9 mouse cellular contexts compared by ENCODE assay signal in genomic region chr15:80572291-80572690, GRCm38 (mm10). TPM values are rescaled to one million over a fixed set of nuclear protein-coding genes. Genes with fewer than 3 reads are reported as not detected.
DNase-seq lines count a peak whose midpoint lies in the region; ATAC-seq and TF ChIP-seq lines count a peak whose summit lies in the region.
"Had no signal": no experiment of that assay in that cellular context is flagged by ENCODE, and none has a peak within 500 bp of the region (broad histone marks: within the 10 kb centered on the region; RNA-seq: fewer than 3 reads in every experiment).

Gene Grap2 (plus strand): TSS chr15:80572594.

- TF ChIP-seq CTCF in E14TG2a.4 (conservative IDR thresholded peaks at IDR 0.05; ENCODE audit: low read length): no peak
- TF ChIP-seq CTCF in lung, adult 2 months (IDR thresholded peaks at IDR 0.05; ENCODE audit: insufficient read depth, low read length): no peak

- no peaks in the 10 kb centered on the region for H3K36me3 ChIP-seq in E14TG2a.4 (ENCODE audit: insufficient read depth, low read length)
- H3K36me3 ChIP-seq in midbrain, embryonic 10.5 days: no peaks in the 10 kb centered on the region

- peaks cover 29% of the 10 kb centered on the region for H3K4me1 ChIP-seq in E14TG2a.4 (replicated peaks; ENCODE audit: low read depth, low read length)
- no peaks in the 10 kb centered on the region for H3K4me1 ChIP-seq in lung, adult 2 months (ENCODE audit: control insufficient read depth, insufficient read depth, low read length)
- peaks cover 11% of the 10 kb centered on the region for H3K4me1 ChIP-seq in midbrain, embryonic 10.5 days

- peak within 1 kb of the TSS; percentile 29; the same call in 1 of the 2 replicates for H3K4me3 ChIP-seq in E14TG2a.4 (replicated peaks; ENCODE audit: low read length)
- H3K4me3 ChIP-seq in lung, adult 2 months (replicated peaks; ENCODE audit: extremely low read depth, low read depth, low read length): peak within 1 kb of the TSS; percentile 39
- no peak within 1 kb of the TSS for H3K4me3 ChIP-seq in midbrain, embryonic 10.5 days

- no peaks in the 10 kb centered on the region for H3K9me3 ChIP-seq in E14TG2a.4 (ENCODE audit: low read length)
- no peaks in the 10 kb centered on the region for H3K9me3 ChIP-seq in midbrain, embryonic 10.5 days (replicated peaks)

- H3K27me3 ChIP-seq in E14TG2a.4 (ENCODE audit: insufficient read depth, low read length): peaks cover 47% of the 10 kb centered on the region
- peaks cover 22% of the 10 kb centered on the region for H3K27me3 ChIP-seq in midbrain, embryonic 10.5 days (ENCODE audit: low read depth, poor library complexity, severe bottlenecking)

- no peak for ATAC-seq in erythroblast, adult 5-6 weeks (replicated peaks; ENCODE audit: low FRiP score, poor library complexity, severe bottlenecking)

- no peak within 1 kb of the TSS for H3K27ac ChIP-seq in midbrain, embryonic 10.5 days (replicated peaks)

- WGBS in lung, adult 2 months: 48% methylated on average over 12 of the region's 12 CpGs
- WGBS in midbrain, embryonic 10.5 days: 57% methylated on average over 12 of the region's 12 CpGs

- 0 out of 2 replicates have a peak, but pooled peaks have one; percentile 21 for TF ChIP-seq POLR2A in lung, adult 2 months (IDR thresholded peaks at IDR 0.05; ENCODE audit: borderline replicate concordance, extremely low read depth, low read depth, low read length)

- DNase-seq in lung, adult 2 months: no peak
- DNase-seq in spleen, postnatal 14 days (ENCODE audit: low spot score in 2 of 2): peak; percentile 38 to 50
- DNase-seq in layer of hippocampus, adult 9-11 months: no peak
- DNase-seq in midbrain, embryonic 10.5 days (ENCODE audit: low spot score): no peak
- DNase-seq in right cerebral cortex, postnatal 4 days: no peak
- DNase-seq: adrenal gland, postnatal 25 days; kidney, adult 11 months had no signal

RNA-seq across cellular contexts. Expression of gene Grap2, which starts in this region (rescaled TPM):
- total RNA-seq in erythroblast, adult 5-6 weeks (2015; ENCODE audit: low replicate concordance): 138 and 159 TPM in 2 replicates
- 126 and 164 TPM in 2 replicates for total RNA-seq in erythroblast, adult 5-6 weeks (2017; ENCODE audit: low replicate concordance)
- 5.3 and 7.3 TPM in 2 replicates for polyA plus RNA-seq in lung, adult 2 months (2012; rRNA removed)
- polyA plus RNA-seq in midbrain, embryonic 10.5 days (2016; fragmentation: Nextera tagmentation; extraction: Ambion mirVana): 1.2 and 2.5 TPM in 2 replicates

Comparison
In these comparisons a context has a peak if more than half of its experiments do, and no peak if none do; other contexts are left out.
1. DNase-seq: peak in spleen, postnatal 14 days (2 of 2); none in lung, adult 2 months (single experiment), layer of hippocampus, adult 9-11 months (single experiment), midbrain, embryonic 10.5 days (single experiment) and right cerebral cortex, postnatal 4 days (single experiment).